In genomic region chr16:55571106-55571505, GRCm38 (mm10) we compare ENCODE assay signal across 13 mouse cellular contexts.
A peak's percentile ranks its signal among the peaks of the same experiment; 100 is the strongest.
DNase-seq lines count a peak whose midpoint lies in the region; ATAC-seq and TF ChIP-seq lines count a peak whose summit lies in the region.
"Had no signal": no experiment of that assay in that cellular context is flagged by ENCODE, and none has a peak within 500 bp of the region (broad histone marks: within the 10 kb centered on the region; RNA-seq: fewer than 3 reads in every experiment).

No protein-coding gene starts in this region.

- TF ChIP-seq POLR2A in liver, adult 2 months (IDR thresholded peaks at IDR 0.05; ENCODE audit: extremely low read depth, insufficient read depth, low read length), result no peak

- no peak for TF ChIP-seq CTCF in liver, adult 2 months (IDR thresholded peaks at IDR 0.05; ENCODE audit: low read depth, low read length)

- H3K9me3 ChIP-seq in liver, embryonic 12.5 days (replicated peaks), result no peaks in the 10 kb centered on the region
- H3K9me3 ChIP-seq: embryonic facial prominence, embryonic 15.5 days had no signal

- 72% methylated on average over 7 of the region's 7 CpGs for WGBS in liver, adult 2 months
- 66% methylated on average over 7 of the region's 7 CpGs for WGBS in liver, embryonic 12.5 days (ENCODE audit: insufficient replicate concordance)

- H3K79me2 ChIP-seq in liver, adult 2 months (ENCODE audit: control insufficient read depth, insufficient read depth, low read length), result no peaks in the 10 kb centered on the region

- no peak overlapping the region for H3K4me3 ChIP-seq in liver, adult 2 months (ENCODE audit: insufficient read depth, low read depth, low read length)
- no peak overlapping the region for H3K4me3 ChIP-seq in liver, embryonic 12.5 days
- H3K4me3 ChIP-seq: embryonic facial prominence, embryonic 15.5 days had no signal

- H3K4me1 ChIP-seq in liver, adult 2 months (ENCODE audit: control insufficient read depth, insufficient read depth, low read length), result no peaks in the 10 kb centered on the region; the same call in 1 of the 2 replicates
- no peaks in the 10 kb centered on the region for H3K4me1 ChIP-seq in liver, embryonic 12.5 days
- H3K4me1 ChIP-seq: embryonic facial prominence, embryonic 15.5 days had no signal

- no peaks in the 10 kb centered on the region for H3K27me3 ChIP-seq in liver, adult 2 months (ENCODE audit: control insufficient read depth, insufficient read depth, low read length)
- no peaks in the 10 kb centered on the region for H3K27me3 ChIP-seq in liver, embryonic 12.5 days (replicated peaks)
- H3K27me3 ChIP-seq: embryonic facial prominence, embryonic 15.5 days had no signal

- no peak for ATAC-seq in liver, embryonic 12.5 days

- H3K36me3 ChIP-seq in liver, adult 2 months (ENCODE audit: control insufficient read depth, insufficient read depth, low read length), result no peaks in the 10 kb centered on the region
- no peaks in the 10 kb centered on the region for H3K36me3 ChIP-seq in liver, embryonic 12.5 days
- H3K36me3 ChIP-seq: embryonic facial prominence, embryonic 15.5 days had no signal

- peak; percentile 8 to 35 for DNase-seq in adrenal gland, adult (ENCODE audit: inconsistent age in 2 of 2, low spot score in 1 of 2)
- no peak for DNase-seq in adrenal gland, adult 2 months
- peak; percentile 38 for DNase-seq in liver, adult 2 months (ENCODE audit: extremely low read depth, low read depth, low spot score)
- peak; percentile 52 for DNase-seq in kidney, adult 9 months
- DNase-seq in lung, postnatal 14 days, result peak; percentile 21
- DNase-seq in thymus, postnatal 25 days, result no peak
- no peak for DNase-seq in cerebellum, adult 9-10 months
- DNase-seq: cerebellum, adult 8-10 months; layer of hippocampus, adult 9-11 months; thymus, postnatal 14 days had no signal

- no peak overlapping the region for H3K4me2 ChIP-seq in liver, embryonic 12.5 days
- H3K4me2 ChIP-seq: embryonic facial prominence, embryonic 15.5 days; midbrain, embryonic 11.5 days had no signal

- no peak overlapping the region for H3K9ac ChIP-seq in liver, adult 2 months (ENCODE audit: low read depth, low read length)
- no peak overlapping the region for H3K9ac ChIP-seq in liver, embryonic 12.5 days
- H3K9ac ChIP-seq: embryonic facial prominence, embryonic 15.5 days had no signal

- no peak overlapping the region for H3K27ac ChIP-seq in liver, adult 2 months (replicated peaks; ENCODE audit: insufficient read depth, low read depth, low read length)
- no peak overlapping the region for H3K27ac ChIP-seq in liver, embryonic 12.5 days
- H3K27ac ChIP-seq: embryonic facial prominence, embryonic 15.5 days had no signal

Comparison
In these comparisons a context has a peak if more than half of its experiments do, and no peak if none do; other contexts are left out.
1. DNase-seq: peak in adrenal gland, adult (2 of 2), liver, adult 2 months (single experiment), kidney, adult 9 months (single experiment) and lung, postnatal 14 days (single experiment); none in adrenal gland, adult 2 months (single experiment), thymus, postnatal 25 days (single experiment) and cerebellum, adult 9-10 months (single experiment).